Mouse (Mus musculus) liver, embryonic 14.5 days (tissue): ENCODE measurements around the gene Pecam1. TPM values are rescaled to one million over a fixed set of nuclear protein-coding genes. Genes with fewer than 3 reads are reported as not detected.

Experiments used
- ATAC-seq: fragments of 200-750 bp; cut with Nextera tagmentation; 2 replicates; pipeline ENCODE4 v1.8.0; 2017; ENCODE audit warnings: moderate number of reproducible peaks, mild to moderate bottlenecking, moderate library complexity; ENCODE audit not compliant: insufficient read depth
- DNase-seq, 3 experiments: peaks; one replicate each; pipeline ENCODE4 v3.0.0-alpha.2; 2012 to 2013; ENCODE audit warnings: low read depth in 3 of 3, low spot score in 3 of 3
- H3K27ac ChIP-seq: fragments of 300-500 bp; sonication (generic); 2 replicates; pipeline ENCODE4 v1.5.1; 2014; ENCODE audit warnings: moderate library complexity, mild to moderate bottlenecking, control low read depth, inconsistent platforms
- H3K27me3 ChIP-seq: fragments of 300-500 bp; sonication (generic); 2 replicates; pipeline ENCODE4 v1.6.1; 2014; ENCODE audit warnings: mild to moderate bottlenecking, low read length, moderate library complexity; ENCODE audit not compliant: control insufficient read depth, insufficient read depth
- H3K36me3 ChIP-seq: fragments of 300-500 bp; sonication (generic); replicated peaks from 2 replicates; pipeline ENCODE4 v1.6.1; 2014; ENCODE audit warnings: low read depth; ENCODE audit not compliant: control insufficient read depth, insufficient read depth
- H3K4me1 ChIP-seq, 2 experiments: fragments of 200-500 bp in 1 of 2; fragments of 300-500 bp in 1 of 2; sonication (generic) in 1 of 2; replicated peaks; 2 replicates each; pipeline ENCODE4 v1.6.1; 2012 to 2014; ENCODE audit warnings: antibody characterized with exemption in 1 of 2, inconsistent platforms in 1 of 2, low read length in 1 of 2; ENCODE audit not compliant: control insufficient read depth in 2 of 2, insufficient read depth in 2 of 2
- H3K4me2 ChIP-seq: fragments of 300-500 bp; sonication (generic); 2 replicates; pipeline ENCODE4 v1.6.1; 2014; ENCODE audit warnings: low read depth, mild to moderate bottlenecking, control low read depth, moderate library complexity
- H3K4me3 ChIP-seq, 2 experiments: fragments of 200-500 bp in 1 of 2; fragments of 300-500 bp in 1 of 2; sonication (generic) in 1 of 2; 2 replicates each; pipeline ENCODE4 v1.5.1; 2012 to 2014; ENCODE audit warnings: low read depth in 2 of 2, low read length in 2 of 2, mild to moderate bottlenecking in 2 of 2, control low read depth in 1 of 2, inconsistent platforms in 1 of 2, moderate library complexity in 1 of 2; ENCODE audit not compliant: insufficient read depth in 1 of 2
- H3K9ac ChIP-seq: fragments of 300-500 bp; sonication (generic); replicated peaks from 2 replicates; pipeline ENCODE4 v1.6.1; 2014; ENCODE audit warnings: mild to moderate bottlenecking, control low read depth, moderate library complexity
- H3K9me3 ChIP-seq: fragments of 300-500 bp; sonication (generic); 2 replicates; pipeline ENCODE4 v1.6.1; 2016; ENCODE audit warnings: low read length, mixed read lengths; ENCODE audit not compliant: control insufficient read depth
- CTCF ChIP-seq: IDR thresholded peaks from 2 replicates; pipeline ENCODE4 v1.5.1; 2016; ENCODE audit warnings: antibody characterized with exemption, low read depth, control low read depth
- EP300 ChIP-seq: IDR thresholded peaks from 2 replicates; pipeline ENCODE4 v1.6.1; 2016; ENCODE audit warnings: antibody characterized with exemption, low read depth
- WGBS: fragments of 180-500 bp; shearing (Covaris S2); extraction: QIAGEN DNeasy Blood & Tissue Kit; methylation state at CpG from one replicate; pipeline ENCODE4 v1.1.7; 2014; ENCODE audit not compliant: insufficient replicate concordance; 5-methylcytosine and 5-hydroxymethylcytosine counted together
- polyA plus RNA-seq, 2 experiments: library from polyadenylated mRNA; depleted of rRNA in 1 of 2; stranded (reverse) in 1 of 2; unstranded in 1 of 2; fragments of >200 nt; fragmentation: Nextera tagmentation in 1 of 2; extraction: Ambion mirVana in 1 of 2; gene quantifications; 2 replicates each; pipeline versions ENCODE4 v1.2.1 to v1.2.3; 2012 to 2014

Gene Pecam1
- polyA plus RNA-seq, 2 experiments: 5.5 to 6.3 TPM

GRCm38 (mm10) chr11:106788026-106788774, 37.8 kb upstream of the Pecam1 start:
- Histone ChIP-seq H3K27ac (peak overlapping the region; percentile 95), H3K36me3 (peaks cover 47% of the 10 kb centered on the region), H3K9me3 (no peaks in the 10 kb centered on the region), H3K27me3 (no peaks in the 10 kb centered on the region), H3K4me1 (peaks cover 2% of the 10 kb centered on the region in 2 experiments; a peak in 2 of 4 replicates), H3K4me2 (peak overlapping the region; percentile 89), H3K9ac (peak overlapping the region; percentile 100), H3K4me3 (peak overlapping the region; percentile 87 to 96)
- WGBS: under 1% methylated on average over 78 of the region's 79 CpGs
- ATAC-seq: peak; percentile 79
- TF ChIP-seq EP300: peak; percentile 57; the same call in 1 of the 2 replicates
- TF ChIP-seq CTCF: no peak
- peak; percentile 92 to 94 (median 94) for DNase-seq

GRCm38 (mm10) chr11:106787131-106788025, 37.0 kb upstream of the Pecam1 start:
- under 1% methylated on average over 65 of the region's 65 CpGs for WGBS
- Histone ChIP-seq H3K9me3 (no peaks in the 10 kb centered on the region), H3K4me2 (peak overlapping the region; percentile 89), H3K27me3 (no peaks in the 10 kb centered on the region), H3K9ac (peak overlapping the region; percentile 100), H3K27ac (peak overlapping the region; percentile 95), H3K4me1 (peaks cover 2% of the 10 kb centered on the region in 2 experiments; a peak in 2 of 4 replicates), H3K4me3 (peak overlapping the region; percentile 77 to 96), H3K36me3 (peaks cover 49% of the 10 kb centered on the region)
- peak; percentile 21 for ATAC-seq
- DNase-seq: peak; percentile 79 to 85 (median 79)
- TF ChIP-seq EP300: no peak
- peak; percentile 2; the same call in 1 of the 2 replicates for TF ChIP-seq CTCF

- 85% methylated on average over 1 of the region's 1 CpGs for WGBS
- peaks cover 5 to 7% of the 10 kb centered on the region in 2 experiments for H3K4me1 ChIP-seq
- DNase-seq (no peak), ATAC-seq (no peak)
- no peak for TF ChIP-seq EP300
- no peak for TF ChIP-seq CTCF
- H3K4me2 ChIP-seq: no peak overlapping the region; the same call in 1 of the 2 replicates
- no peak overlapping the region for H3K4me3 ChIP-seq
- no peaks in the 10 kb centered on the region for H3K9me3 ChIP-seq
- no peak overlapping the region for H3K27ac ChIP-seq
- H3K36me3 ChIP-seq: peaks cover 72% of the 10 kb centered on the region
- H3K9ac ChIP-seq: no peak overlapping the region
- H3K27me3 ChIP-seq: no peaks in the 10 kb centered on the region
Observed at GRCm38 (mm10) chr11:106785043-106785442, 34.6 kb upstream of the Pecam1 start.

- H3K27ac ChIP-seq: no peak overlapping the region
- H3K4me3 ChIP-seq: no peak overlapping the region
- H3K36me3 ChIP-seq: peaks cover 75% of the 10 kb centered on the region
- no peak overlapping the region for H3K4me2 ChIP-seq
- 86% methylated on average over 2 of the region's 2 CpGs for WGBS
- ATAC-seq (no peak), DNase-seq (no peak)
- no peaks in the 10 kb centered on the region for H3K27me3 ChIP-seq
- TF ChIP-seq EP300: no peak
- TF ChIP-seq CTCF: no peak
- no peak overlapping the region for H3K9ac ChIP-seq
- H3K9me3 ChIP-seq: no peaks in the 10 kb centered on the region
- H3K4me1 ChIP-seq: peaks cover 7 to 9% of the 10 kb centered on the region in 2 experiments
Observed at GRCm38 (mm10) chr11:106784476-106784875, 34.0 kb upstream of the Pecam1 start.
